Mouse (Mus musculus): ENCODE results near the gene Gm44973. TPM values are rescaled to one million over a fixed set of nuclear protein-coding genes. Genes with fewer than 3 reads are reported as not detected.

Gm44973 gene
- polyA plus RNA-seq, 1 experiment: not detected

- TF ChIP-seq POLR2A (IDR thresholded peaks at IDR 0.05; ENCODE audit: low read depth, low read length) (no peak), CTCF (IDR thresholded peaks at IDR 0.05; ENCODE audit: borderline replicate concordance, insufficient read depth, low read length) (no peak)
- H3K4me1 ChIP-seq (ENCODE audit: control insufficient read depth, insufficient read depth, low read length): no peaks in the 10 kb centered on the region
- no peak overlapping the region for H3K27ac ChIP-seq (ENCODE audit: insufficient read depth, low read length)
- H3K4me3 ChIP-seq (ENCODE audit: insufficient read depth, low read length): no peak overlapping the region
Observed at GRCm38 (mm10) chr7:5046112-5046511, 30.8 kb downstream of the Gm44973 start.

DNA sequence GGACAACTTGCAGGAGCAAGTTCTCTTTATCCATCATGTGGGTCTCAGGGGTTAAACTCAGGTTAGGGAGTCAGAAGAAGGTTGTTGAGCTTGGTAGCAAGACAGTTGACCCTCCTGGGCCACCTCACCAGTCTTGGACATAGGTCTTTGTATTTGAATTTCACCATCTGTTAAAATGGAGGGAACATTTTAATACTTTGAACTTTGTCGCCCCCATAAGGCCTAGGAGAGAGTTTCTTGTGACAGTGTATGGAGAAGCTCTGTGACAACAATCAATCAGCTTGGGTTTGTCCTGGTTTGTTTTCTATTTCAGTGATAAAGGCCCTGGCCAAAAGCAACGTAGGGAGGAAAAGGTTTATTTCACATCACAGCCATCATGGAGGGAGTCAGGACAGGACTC lies 32.0 kb downstream of the Gm44973 start:
- no peaks in the 10 kb centered on the region for H3K4me1 ChIP-seq (ENCODE audit: control insufficient read depth, insufficient read depth, low read length)
- no peak overlapping the region for H3K27ac ChIP-seq (ENCODE audit: insufficient read depth, low read length)
- H3K4me3 ChIP-seq (ENCODE audit: insufficient read depth, low read length): no peak overlapping the region
- TF ChIP-seq CTCF (IDR thresholded peaks at IDR 0.05; ENCODE audit: borderline replicate concordance, insufficient read depth, low read length) (no peak), POLR2A (IDR thresholded peaks at IDR 0.05; ENCODE audit: low read depth, low read length) (no peak)

- TF ChIP-seq POLR2A (IDR thresholded peaks at IDR 0.05; ENCODE audit: low read depth, low read length) (peak; percentile 78), CTCF (IDR thresholded peaks at IDR 0.05; ENCODE audit: borderline replicate concordance, insufficient read depth, low read length) (no peak)
- peak within 1 kb of the TSS; percentile 21 for H3K27ac ChIP-seq (ENCODE audit: insufficient read depth, low read length)
- H3K4me1 ChIP-seq (ENCODE audit: control insufficient read depth, insufficient read depth, low read length): no peaks in the 10 kb centered on the region
- H3K4me3 ChIP-seq (ENCODE audit: insufficient read depth, low read length): peak within 1 kb of the TSS; percentile 61
Observed at GRCm38 (mm10) chr7:5051193-5052192, 36.2 kb downstream of the Gm44973 start, which contains the start of gene Zfp580. Gene Zfp580, plus strand, starts transcription at chr7:5051538.

DNA sequence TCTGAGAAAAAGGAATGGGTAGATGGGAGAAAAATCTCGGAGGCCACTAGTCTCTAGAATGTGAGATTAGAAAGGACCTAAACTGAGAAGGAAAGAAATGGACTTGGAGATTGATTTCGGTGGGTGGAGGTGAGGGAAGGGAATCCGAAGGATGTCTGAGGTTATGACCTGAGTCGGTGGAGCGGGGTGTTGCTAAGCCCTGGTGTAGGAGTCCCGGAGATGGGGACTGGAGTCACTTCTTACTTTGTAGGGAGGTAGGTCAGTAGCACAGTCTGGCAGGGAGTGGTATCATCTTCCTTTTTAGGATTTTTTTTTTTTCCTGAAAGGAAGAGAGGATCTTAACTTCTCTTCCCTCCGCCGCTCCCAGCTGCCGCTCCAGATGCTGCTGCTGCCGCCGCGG lies 37.1 kb downstream of the Gm44973 start:
- H3K4me1 ChIP-seq (ENCODE audit: control insufficient read depth, insufficient read depth, low read length): no peaks in the 10 kb centered on the region
- TF ChIP-seq POLR2A (IDR thresholded peaks at IDR 0.05; ENCODE audit: low read depth, low read length) (peak; percentile 9; the same call in 1 of the 2 replicates), CTCF (IDR thresholded peaks at IDR 0.05; ENCODE audit: borderline replicate concordance, insufficient read depth, low read length) (no peak)
- H3K27ac ChIP-seq (ENCODE audit: insufficient read depth, low read length): peak overlapping the region; percentile 21; the same call in 1 of the 2 replicates
- peak overlapping the region; percentile 61 for H3K4me3 ChIP-seq (ENCODE audit: insufficient read depth, low read length)

DNA sequence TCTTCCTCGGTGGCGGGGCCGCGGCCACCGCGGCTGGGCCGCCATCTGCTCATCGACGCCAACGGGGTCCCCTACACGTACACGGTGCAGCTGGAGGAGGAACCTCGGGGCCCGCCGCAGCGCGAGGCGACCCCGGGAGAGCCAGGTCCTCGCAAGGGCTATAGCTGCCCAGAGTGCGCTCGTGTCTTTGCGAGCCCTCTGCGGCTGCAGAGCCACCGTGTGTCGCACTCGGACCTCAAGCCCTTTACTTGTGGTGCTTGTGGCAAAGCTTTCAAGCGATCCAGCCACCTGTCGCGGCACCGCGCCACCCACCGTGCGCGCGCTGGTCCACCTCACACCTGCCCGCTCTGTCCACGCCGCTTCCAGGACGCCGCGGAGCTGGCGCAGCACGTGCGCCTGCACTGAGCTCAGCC lies 37.6 kb downstream of the Gm44973 start:
- H3K4me3 ChIP-seq (ENCODE audit: insufficient read depth, low read length): peak overlapping the region; percentile 61
- H3K27ac ChIP-seq (ENCODE audit: insufficient read depth, low read length): no peak overlapping the region
- no peaks in the 10 kb centered on the region for H3K4me1 ChIP-seq (ENCODE audit: control insufficient read depth, insufficient read depth, low read length)
- TF ChIP-seq POLR2A (IDR thresholded peaks at IDR 0.05; ENCODE audit: low read depth, low read length) (0 out of 2 replicates have a peak, but pooled peaks have one; percentile 16), CTCF (IDR thresholded peaks at IDR 0.05; ENCODE audit: borderline replicate concordance, insufficient read depth, low read length) (no peak)

- peak overlapping the region; percentile 14; the same call in 1 of the 2 replicates for H3K4me3 ChIP-seq (ENCODE audit: insufficient read depth, low read length)
- TF ChIP-seq CTCF (IDR thresholded peaks at IDR 0.05; ENCODE audit: borderline replicate concordance, insufficient read depth, low read length): no peak
- TF ChIP-seq POLR2A (IDR thresholded peaks at IDR 0.05; ENCODE audit: low read depth, low read length): peak; percentile 54
- no peaks in the 10 kb centered on the region for H3K4me1 ChIP-seq (ENCODE audit: control insufficient read depth, insufficient read depth, low read length)
- H3K27ac ChIP-seq (ENCODE audit: insufficient read depth, low read length): no peak overlapping the region
Observed at GRCm38 (mm10) chr7:5053456-5054179, 38.3 kb downstream of the Gm44973 start.

DNA sequence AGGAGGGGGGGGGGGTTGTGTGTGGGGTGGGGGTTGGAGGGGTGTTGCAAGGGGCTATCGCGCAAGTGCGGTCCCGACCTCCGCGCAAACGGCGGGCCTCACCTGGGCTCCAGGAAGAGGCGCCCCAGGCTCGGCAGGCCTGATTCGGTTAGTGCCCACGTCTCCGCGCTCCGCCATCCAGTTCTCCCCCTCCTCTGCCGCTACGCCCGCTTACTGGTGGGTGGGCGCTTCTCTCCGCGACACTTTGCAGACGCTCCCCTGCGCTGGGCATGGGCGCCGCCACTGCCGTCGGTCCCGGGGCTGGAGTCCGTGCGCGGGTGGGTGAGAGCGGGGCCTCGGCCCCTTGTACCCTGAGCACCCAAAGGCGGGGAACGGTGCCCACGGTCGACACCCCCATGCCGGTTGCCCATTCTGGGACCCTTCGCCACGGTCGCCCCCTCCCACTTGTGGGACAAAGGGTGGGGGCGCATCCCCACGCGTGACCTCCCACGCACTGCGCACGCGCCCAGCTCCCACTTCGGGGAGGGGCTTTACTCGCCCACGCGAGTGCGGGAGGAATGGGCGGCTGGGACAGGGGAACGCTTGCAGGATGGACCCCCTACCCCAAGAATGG lies 41.5 kb downstream of the Gm44973 start:
- H3K4me1 ChIP-seq (ENCODE audit: control insufficient read depth, insufficient read depth, low read length): no peaks in the 10 kb centered on the region
- no peak overlapping the region for H3K27ac ChIP-seq (ENCODE audit: insufficient read depth, low read length)
- H3K4me3 ChIP-seq (ENCODE audit: insufficient read depth, low read length): no peak overlapping the region
- TF ChIP-seq CTCF (IDR thresholded peaks at IDR 0.05; ENCODE audit: borderline replicate concordance, insufficient read depth, low read length): no peak
- no peak for TF ChIP-seq POLR2A (IDR thresholded peaks at IDR 0.05; ENCODE audit: low read depth, low read length)

- no peak overlapping the region for H3K4me3 ChIP-seq (ENCODE audit: insufficient read depth, low read length)
- no peak for TF ChIP-seq POLR2A (IDR thresholded peaks at IDR 0.05; ENCODE audit: low read depth, low read length)
- no peak for TF ChIP-seq CTCF (IDR thresholded peaks at IDR 0.05; ENCODE audit: borderline replicate concordance, insufficient read depth, low read length)
- H3K4me1 ChIP-seq (ENCODE audit: control insufficient read depth, insufficient read depth, low read length): no peaks in the 10 kb centered on the region
- H3K27ac ChIP-seq (ENCODE audit: insufficient read depth, low read length): no peak overlapping the region
Observed at GRCm38 (mm10) chr7:5057381-5057780, 42.1 kb downstream of the Gm44973 start.

GRCm38 (mm10) chr7:5057804-5058203 lies 42.5 kb downstream of the Gm44973 start:
- TF ChIP-seq CTCF (IDR thresholded peaks at IDR 0.05; ENCODE audit: borderline replicate concordance, insufficient read depth, low read length) (no peak), POLR2A (IDR thresholded peaks at IDR 0.05; ENCODE audit: low read depth, low read length) (no peak)
- Histone ChIP-seq H3K27ac (ENCODE audit: insufficient read depth, low read length) (no peak overlapping the region), H3K4me1 (ENCODE audit: control insufficient read depth, insufficient read depth, low read length) (no peaks in the 10 kb centered on the region), H3K4me3 (ENCODE audit: insufficient read depth, low read length) (no peak overlapping the region)
